Mouse (Mus musculus): Measurements from ENCODE around the gene Dhdh.

DNA sequence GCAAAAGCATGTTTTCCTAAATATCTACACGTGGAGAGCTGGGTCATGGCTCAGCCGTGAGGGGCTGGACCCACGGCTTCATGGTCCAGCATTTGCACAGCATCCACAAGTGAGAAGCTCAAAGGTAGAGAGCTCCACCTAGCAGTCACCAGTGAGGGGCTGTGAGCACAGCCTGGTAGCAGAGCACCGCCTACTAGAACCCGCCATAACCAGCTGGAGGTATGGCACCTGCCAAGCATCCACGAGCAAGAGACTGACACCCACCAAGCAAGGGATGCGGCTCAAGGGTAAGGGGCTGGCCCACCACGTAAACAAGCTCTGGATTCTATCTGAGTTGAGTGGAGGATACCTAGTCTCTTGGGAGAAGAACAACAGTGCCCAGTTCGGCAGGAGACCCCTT, 23.1 kb downstream of the Dhdh start:
- no peak for TF ChIP-seq MAX (IDR thresholded peaks at IDR 0.05; ENCODE audit: low read depth)
- no peak for TF ChIP-seq POLR2A (IDR thresholded peaks at IDR 0.05; ENCODE audit: insufficient read length, low read depth)
- no peak for TF ChIP-seq TCF3 (IDR thresholded peaks at IDR 0.05; ENCODE audit: insufficient read length, low read depth)
- TF ChIP-seq CEBPB (IDR thresholded peaks at IDR 0.05; ENCODE audit: insufficient read depth, poor library complexity, severe bottlenecking) = no peak
- no peak for TF ChIP-seq MYOG (IDR thresholded peaks at IDR 0.05; ENCODE audit: control insufficient read depth in 1 of 3, insufficient read depth in 1 of 3, insufficient read length in 2 of 3, low read depth in 2 of 3)
- no peak for TF ChIP-seq USF1 (IDR thresholded peaks at IDR 0.05; ENCODE audit: low read depth)
- TF ChIP-seq TCF12 (IDR thresholded peaks at IDR 0.05; ENCODE audit: insufficient read depth, poor library complexity, severe bottlenecking) = no peak
- TF ChIP-seq MYOD1 (IDR thresholded peaks at IDR 0.05; ENCODE audit: control insufficient read depth in 1 of 3, insufficient read length in 2 of 3, low read depth in 2 of 3) = no peak
- TF ChIP-seq E2F4 (IDR thresholded peaks at IDR 0.05; ENCODE audit: insufficient read depth) = no peak
- TF ChIP-seq SRF (IDR thresholded peaks at IDR 0.05; ENCODE audit: control insufficient read depth, insufficient read length, low read depth) = no peak

All from myocyte (in vitro differentiated cells).